Mouse (Mus musculus) myocyte (in vitro differentiated cells): ENCODE results near the gene Tent4b.

ENCODE experiments used
- MYOD1 ChIP-seq, 3 experiments: IDR thresholded peaks; one replicate each; pipeline ENCODE4 v1.6.1; 2011; ENCODE audit warnings: control low read depth in 2 of 3, low read depth in 2 of 3, mild to moderate bottlenecking in 2 of 3, moderate library complexity in 1 of 3; ENCODE audit not compliant: insufficient read length in 2 of 3, control insufficient read depth in 1 of 3
- POLR2A ChIP-seq: IDR thresholded peaks from one replicate; pipeline ENCODE4 v1.6.1; 2011; ENCODE audit warnings: low read depth, mild to moderate bottlenecking, control low read depth, moderate library complexity; ENCODE audit not compliant: insufficient read length
- TCF12 ChIP-seq: IDR thresholded peaks from one replicate; pipeline ENCODE4 v1.6.1; 2011; ENCODE audit warnings: mild to moderate bottlenecking, control low read depth; ENCODE audit not compliant: poor library complexity, insufficient read depth, severe bottlenecking

GRCm38 (mm10) chr8:88262831-88263635 is 64.0 kb downstream of the Tent4b start:
- TF ChIP-seq TCF12 = no peak
- no peak for TF ChIP-seq POLR2A
- no peak for TF ChIP-seq MYOD1 (IDR thresholded peaks at IDR 0.05; ENCODE audit: control insufficient read depth in 1 of 3, insufficient read length in 2 of 3, low read depth in 2 of 3)
